Mouse (Mus musculus) lung, postnatal 14 days (tissue): Measurements from ENCODE around the gene Pgf.

Experiments used
- DNase-seq: peaks from one replicate; pipeline ENCODE4 v3.0.0; 2021

Pgf gene

GRCm38 (mm10) chr12:85121806-85122459 lies 55.7 kb downstream of the Pgf start:
- DNase-seq = no peak
